Mouse (Mus musculus): ENCODE measurements around the gene Adra2c. TPM values are rescaled to one million over a fixed set of nuclear protein-coding genes. Genes with fewer than 3 reads are reported as not detected.

Gene Adra2c
- polyA plus RNA-seq, 1 experiment: not detected

DNA sequence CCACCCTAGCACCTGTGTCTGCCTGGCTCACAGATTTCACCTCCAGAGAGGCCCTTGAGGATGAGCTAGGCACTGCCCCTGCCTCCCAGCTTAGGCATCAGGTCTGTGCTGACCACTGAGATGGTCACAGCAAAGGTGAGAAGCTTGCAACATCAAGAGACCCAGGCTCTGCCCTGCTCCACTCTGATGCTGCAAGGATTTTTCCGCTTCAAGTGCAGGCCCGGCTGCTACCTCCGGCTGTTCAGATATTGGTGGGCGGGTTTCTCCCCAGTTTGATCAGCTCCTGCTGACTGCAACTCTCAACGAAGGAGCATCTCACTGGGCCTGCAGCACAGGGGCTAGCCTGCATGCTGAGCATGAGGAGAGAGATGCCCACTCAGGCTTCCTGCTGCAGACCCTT, 8.1 kb downstream of the Adra2c start:
- Histone ChIP-seq H3K4me3 (replicated peaks; ENCODE audit: control insufficient read depth, low read depth, low read length) (no peak overlapping the region), H3K4me1 (ENCODE audit: control insufficient read depth, insufficient read depth, low read length) (no peaks in the 10 kb centered on the region), H3K27ac (ENCODE audit: control insufficient read depth, insufficient read depth, low read depth, low read length, poor library complexity) (no peak overlapping the region)
- 67% methylated on average over 5 of the region's 5 CpGs for WGBS
- TF ChIP-seq CTCF (IDR thresholded peaks at IDR 0.05; ENCODE audit: control insufficient read depth, insufficient read depth, low read length) (no peak), POLR2A (IDR thresholded peaks at IDR 0.05; ENCODE audit: borderline replicate concordance, control insufficient read depth, low read depth, low read length) (no peak)

GRCm38 (mm10) chr5:35299621-35300020, 21.5 kb downstream of the Adra2c start:
- no peak for TF ChIP-seq POLR2A (IDR thresholded peaks at IDR 0.05; ENCODE audit: borderline replicate concordance, control insufficient read depth, low read depth, low read length)
- TF ChIP-seq CTCF (IDR thresholded peaks at IDR 0.05; ENCODE audit: control insufficient read depth, insufficient read depth, low read length): no peak
- no peak overlapping the region for H3K4me3 ChIP-seq (replicated peaks; ENCODE audit: control insufficient read depth, low read depth, low read length)
- no peaks in the 10 kb centered on the region for H3K4me1 ChIP-seq (ENCODE audit: control insufficient read depth, insufficient read depth, low read length)
- no peak overlapping the region for H3K27ac ChIP-seq (ENCODE audit: control insufficient read depth, insufficient read depth, low read depth, low read length, poor library complexity)
- WGBS: 12% methylated on average over 3 of the region's 3 CpGs

GRCm38 (mm10) chr5:35304191-35304590, 26.1 kb downstream of the Adra2c start:
- Histone ChIP-seq H3K4me1 (ENCODE audit: control insufficient read depth, insufficient read depth, low read length) (no peaks in the 10 kb centered on the region), H3K4me3 (replicated peaks; ENCODE audit: control insufficient read depth, low read depth, low read length) (no peak overlapping the region), H3K27ac (ENCODE audit: control insufficient read depth, insufficient read depth, low read depth, low read length, poor library complexity) (no peak overlapping the region)
- TF ChIP-seq POLR2A (IDR thresholded peaks at IDR 0.05; ENCODE audit: borderline replicate concordance, control insufficient read depth, low read depth, low read length) (no peak), CTCF (IDR thresholded peaks at IDR 0.05; ENCODE audit: control insufficient read depth, insufficient read depth, low read length) (no peak)
- 71% methylated on average over 3 of the region's 3 CpGs for WGBS

- TF ChIP-seq CTCF (IDR thresholded peaks at IDR 0.05; ENCODE audit: control insufficient read depth, insufficient read depth, low read length): no peak
- TF ChIP-seq POLR2A (IDR thresholded peaks at IDR 0.05; ENCODE audit: borderline replicate concordance, control insufficient read depth, low read depth, low read length): no peak
- H3K27ac ChIP-seq (ENCODE audit: control insufficient read depth, insufficient read depth, low read depth, low read length, poor library complexity): no peak overlapping the region
- no peak overlapping the region for H3K4me3 ChIP-seq (replicated peaks; ENCODE audit: control insufficient read depth, low read depth, low read length)
- WGBS: 68% methylated on average over 10 of the region's 10 CpGs
- H3K4me1 ChIP-seq (ENCODE audit: control insufficient read depth, insufficient read depth, low read length): no peaks in the 10 kb centered on the region
Observed at GRCm38 (mm10) chr5:35305332-35305731, 27.2 kb downstream of the Adra2c start.

DNA sequence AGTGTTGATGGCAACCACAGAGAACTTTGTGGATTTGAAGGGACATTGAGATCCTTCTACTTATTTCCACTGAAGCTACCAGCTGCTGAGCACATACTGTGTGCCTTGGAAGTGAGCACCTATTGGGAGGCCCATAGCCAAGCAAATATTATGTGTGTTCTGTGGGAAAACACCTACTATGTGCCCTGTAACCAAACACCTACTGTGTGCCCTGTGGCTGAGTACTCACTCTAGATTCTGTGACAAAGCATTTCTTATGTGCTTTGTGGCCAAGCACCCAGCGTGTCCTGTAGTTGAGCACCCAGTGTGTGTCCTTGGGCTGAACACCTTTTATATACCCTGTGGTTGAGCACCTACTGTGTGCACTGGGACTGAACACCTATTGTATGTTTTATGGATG, 28.6 kb downstream of the Adra2c start:
- no peak overlapping the region for H3K4me3 ChIP-seq (replicated peaks; ENCODE audit: control insufficient read depth, low read depth, low read length)
- H3K4me1 ChIP-seq (ENCODE audit: control insufficient read depth, insufficient read depth, low read length): no peaks in the 10 kb centered on the region
- 81% methylated on average over 1 of the region's 1 CpGs for WGBS
- no peak overlapping the region for H3K27ac ChIP-seq (ENCODE audit: control insufficient read depth, insufficient read depth, low read depth, low read length, poor library complexity)
- no peak for TF ChIP-seq CTCF (IDR thresholded peaks at IDR 0.05; ENCODE audit: control insufficient read depth, insufficient read depth, low read length)
- TF ChIP-seq POLR2A (IDR thresholded peaks at IDR 0.05; ENCODE audit: borderline replicate concordance, control insufficient read depth, low read depth, low read length): no peak

- 57% methylated on average over 7 of the region's 7 CpGs for WGBS
- Histone ChIP-seq H3K27ac (ENCODE audit: control insufficient read depth, insufficient read depth, low read depth, low read length, poor library complexity) (no peak overlapping the region), H3K4me1 (ENCODE audit: control insufficient read depth, insufficient read depth, low read length) (no peaks in the 10 kb centered on the region; the same call in 1 of the 2 replicates), H3K4me3 (replicated peaks; ENCODE audit: control insufficient read depth, low read depth, low read length) (no peak overlapping the region)
- TF ChIP-seq CTCF (IDR thresholded peaks at IDR 0.05; ENCODE audit: control insufficient read depth, insufficient read depth, low read length): no peak
- no peak for TF ChIP-seq POLR2A (IDR thresholded peaks at IDR 0.05; ENCODE audit: borderline replicate concordance, control insufficient read depth, low read depth, low read length)
Observed at GRCm38 (mm10) chr5:35309853-35310252, 31.7 kb downstream of the Adra2c start.

- no peak for TF ChIP-seq CTCF (IDR thresholded peaks at IDR 0.05; ENCODE audit: control insufficient read depth, insufficient read depth, low read length)
- no peak for TF ChIP-seq POLR2A (IDR thresholded peaks at IDR 0.05; ENCODE audit: borderline replicate concordance, control insufficient read depth, low read depth, low read length)
- Histone ChIP-seq H3K4me3 (replicated peaks; ENCODE audit: control insufficient read depth, low read depth, low read length) (no peak overlapping the region), H3K4me1 (ENCODE audit: control insufficient read depth, insufficient read depth, low read length) (no peaks in the 10 kb centered on the region; the same call in 1 of the 2 replicates), H3K27ac (ENCODE audit: control insufficient read depth, insufficient read depth, low read depth, low read length, poor library complexity) (no peak overlapping the region)
- 72% methylated on average over 5 of the region's 5 CpGs for WGBS
Observed at GRCm38 (mm10) chr5:35311738-35312250, 33.7 kb downstream of the Adra2c start.

GRCm38 (mm10) chr5:35313231-35313821, 35.2 kb downstream of the Adra2c start:
- H3K4me1 ChIP-seq (ENCODE audit: control insufficient read depth, insufficient read depth, low read length): no peaks in the 10 kb centered on the region; the same call in 1 of the 2 replicates
- no peak for TF ChIP-seq CTCF (IDR thresholded peaks at IDR 0.05; ENCODE audit: control insufficient read depth, insufficient read depth, low read length)
- no peak for TF ChIP-seq POLR2A (IDR thresholded peaks at IDR 0.05; ENCODE audit: borderline replicate concordance, control insufficient read depth, low read depth, low read length)
- H3K27ac ChIP-seq (ENCODE audit: control insufficient read depth, insufficient read depth, low read depth, low read length, poor library complexity): peak overlapping the region; percentile 81
- no peak overlapping the region for H3K4me3 ChIP-seq (replicated peaks; ENCODE audit: control insufficient read depth, low read depth, low read length)
- WGBS: 1% methylated on average over 21 of the region's 21 CpGs

Data from bone marrow, adult 2 months (tissue).